Mouse (Mus musculus): ENCODE results near the gene Itgb1bp1.

GRCm38 (mm10) chr12:21261521-21261920, 24.6 kb downstream of the Itgb1bp1 start:
- no peak for TF ChIP-seq CTCF (IDR thresholded peaks at IDR 0.05)
- no peak for TF ChIP-seq EP300 (IDR thresholded peaks at IDR 0.05)

Measured in lung, postnatal 0 days (tissue).